Mouse (Mus musculus) stomach, postnatal 0 days (tissue): Measurements from ENCODE around the gene Afap1.

Experiments used
- CTCF ChIP-seq: IDR thresholded peaks from 2 replicates; pipeline ENCODE4 v1.5.1; 2016; ENCODE audit warnings: antibody characterized with exemption, low read depth, mild to moderate bottlenecking, moderate library complexity
- EP300 ChIP-seq: optimal IDR thresholded peaks from 2 replicates; pipeline ENCODE3; 2016; ENCODE audit warnings: antibody characterized with exemption

DNA sequence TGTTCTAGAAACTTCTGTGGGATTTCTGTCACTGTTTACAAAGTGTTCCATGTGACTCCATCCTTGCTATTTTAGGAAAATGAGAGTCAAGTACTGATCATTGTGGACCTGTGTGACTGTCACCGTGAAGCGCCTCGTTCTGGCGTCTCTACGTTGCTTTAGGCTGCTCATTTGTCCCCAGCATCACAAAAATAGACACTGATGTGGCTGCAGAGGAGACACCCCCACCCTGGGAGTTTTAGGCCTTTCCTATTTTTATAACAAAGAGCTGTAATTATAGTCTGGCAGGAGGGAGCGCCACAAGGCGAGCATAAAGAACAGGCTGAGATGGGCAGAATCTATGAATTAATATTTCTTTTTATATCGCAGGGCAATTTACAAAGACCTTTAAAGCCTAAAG is 92.5 kb downstream of the Afap1 start:
- TF ChIP-seq CTCF (no peak), EP300 (no peak)
